Mouse (Mus musculus): ENCODE measurements around the gene Cfap97d2.

The Cfap97d2 gene

DNA sequence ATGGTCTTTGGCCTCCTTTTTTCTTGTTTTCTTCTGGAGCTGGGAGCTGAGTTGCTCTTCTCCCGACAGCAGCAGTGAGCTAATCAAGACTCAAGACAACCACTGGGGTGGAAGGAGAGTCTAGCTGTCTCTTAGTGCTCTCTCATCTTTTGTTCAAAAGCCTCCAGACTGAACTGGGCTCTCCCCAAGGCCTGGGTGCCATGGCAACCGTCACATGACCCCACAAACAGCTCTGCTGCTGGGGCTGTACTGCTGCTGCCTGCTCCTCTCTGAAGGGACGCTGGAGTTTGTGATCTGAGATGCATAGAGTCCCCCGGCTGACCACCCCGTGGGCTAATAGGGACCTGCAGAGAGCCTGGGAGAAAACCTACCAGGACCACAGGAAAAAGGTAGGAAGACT is at the start of gene Cfap97d2:
Gene Cfap97d2, plus strand, starts transcription at position 222 of the 400 bp plus-strand sequence.
- DNase-seq (ENCODE audit: low spot score), result no peak

GRCm38 (mm10) chr8:13657479-13657878 is 48.2 kb upstream of the Cfap97d2 start:
- no peak for DNase-seq (ENCODE audit: low spot score)

GRCm38 (mm10) chr8:13660323-13660722 is 45.4 kb upstream of the Cfap97d2 start:
- no peak for DNase-seq (ENCODE audit: low spot score)

DNA sequence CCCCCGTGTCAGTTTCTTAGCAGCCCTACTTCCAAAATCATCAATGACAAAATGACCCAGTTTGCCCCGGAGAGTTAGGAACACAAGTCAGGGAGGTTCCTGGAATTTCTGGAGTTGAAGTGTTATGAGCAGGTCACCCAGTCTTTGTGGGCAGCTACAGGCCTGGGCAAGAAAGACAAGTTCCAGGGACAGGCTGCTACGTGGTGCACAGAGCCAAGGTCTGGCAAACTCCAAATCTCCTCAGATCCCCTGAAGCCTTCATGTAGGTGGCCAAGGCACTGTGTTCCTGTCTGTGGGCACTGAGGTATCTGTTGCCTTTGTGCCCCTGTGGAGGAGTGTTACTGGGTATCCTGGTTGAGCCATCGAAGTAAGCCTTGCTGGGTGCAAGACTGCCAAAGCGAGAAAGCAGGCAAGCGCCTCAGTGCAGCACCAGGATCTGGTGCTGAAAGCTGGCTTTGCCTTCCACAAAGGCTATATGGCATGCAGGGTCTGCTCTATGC is 40.9 kb upstream of the Cfap97d2 start:
- DNase-seq (ENCODE audit: low spot score), result no peak

- no peak for DNase-seq (ENCODE audit: low spot score)
Measured at GRCm38 (mm10) chr8:13665538-13665937, 40.2 kb upstream of the Cfap97d2 start.

GRCm38 (mm10) chr8:13665944-13666343 is 39.7 kb upstream of the Cfap97d2 start:
- DNase-seq (ENCODE audit: low spot score), result no peak

DNA sequence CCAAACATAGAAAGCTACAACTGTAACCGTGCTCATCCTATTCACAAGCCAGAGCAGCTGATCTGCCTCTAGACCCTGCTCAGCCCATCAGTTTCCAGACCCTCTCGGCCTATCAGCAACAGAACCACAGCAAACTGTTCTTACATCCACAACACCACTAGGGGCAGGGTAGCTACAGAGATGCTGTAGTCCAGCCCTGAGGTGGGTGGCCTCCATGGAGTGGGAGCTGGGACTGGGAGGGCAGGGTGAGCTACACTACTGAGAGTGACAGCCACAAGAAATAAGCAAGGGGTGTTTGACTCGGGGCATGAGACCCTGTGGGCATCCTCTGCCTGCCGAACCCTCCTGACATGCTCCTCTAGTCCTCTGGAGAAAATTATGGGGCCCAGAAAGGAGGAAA is 37.8 kb upstream of the Cfap97d2 start:
- no peak for DNase-seq (ENCODE audit: low spot score)

- DNase-seq (ENCODE audit: low spot score), result no peak
Measured at GRCm38 (mm10) chr8:13668367-13668766, 37.3 kb upstream of the Cfap97d2 start.

GRCm38 (mm10) chr8:13670011-13670471 is 35.6 kb upstream of the Cfap97d2 start:
- no peak for DNase-seq (ENCODE audit: low spot score)

GRCm38 (mm10) chr8:13671246-13672003 is 34.3 kb upstream of the Cfap97d2 start:
- peak; percentile 34 for DNase-seq (ENCODE audit: low spot score)

DNA sequence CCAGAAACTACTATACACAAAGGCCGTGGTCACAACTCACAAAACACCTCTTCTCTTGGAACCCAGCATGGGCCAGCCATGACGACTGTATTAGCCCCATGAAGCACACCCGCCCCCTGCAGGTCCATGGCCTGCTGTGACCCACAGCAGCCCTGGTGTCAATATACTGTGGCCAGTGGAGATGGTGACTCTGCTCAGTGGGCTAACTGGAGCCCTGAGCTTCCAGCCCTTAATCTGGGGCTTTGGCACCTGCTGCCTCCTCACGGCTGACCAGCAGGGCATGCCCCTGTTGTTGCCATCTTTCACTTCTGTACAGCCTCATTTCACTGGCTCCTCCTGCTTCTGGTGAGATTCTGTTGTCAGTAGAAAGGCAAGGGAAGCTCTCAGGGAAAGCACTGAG is 32.5 kb upstream of the Cfap97d2 start:
- no peak for DNase-seq (ENCODE audit: low spot score)

DNA sequence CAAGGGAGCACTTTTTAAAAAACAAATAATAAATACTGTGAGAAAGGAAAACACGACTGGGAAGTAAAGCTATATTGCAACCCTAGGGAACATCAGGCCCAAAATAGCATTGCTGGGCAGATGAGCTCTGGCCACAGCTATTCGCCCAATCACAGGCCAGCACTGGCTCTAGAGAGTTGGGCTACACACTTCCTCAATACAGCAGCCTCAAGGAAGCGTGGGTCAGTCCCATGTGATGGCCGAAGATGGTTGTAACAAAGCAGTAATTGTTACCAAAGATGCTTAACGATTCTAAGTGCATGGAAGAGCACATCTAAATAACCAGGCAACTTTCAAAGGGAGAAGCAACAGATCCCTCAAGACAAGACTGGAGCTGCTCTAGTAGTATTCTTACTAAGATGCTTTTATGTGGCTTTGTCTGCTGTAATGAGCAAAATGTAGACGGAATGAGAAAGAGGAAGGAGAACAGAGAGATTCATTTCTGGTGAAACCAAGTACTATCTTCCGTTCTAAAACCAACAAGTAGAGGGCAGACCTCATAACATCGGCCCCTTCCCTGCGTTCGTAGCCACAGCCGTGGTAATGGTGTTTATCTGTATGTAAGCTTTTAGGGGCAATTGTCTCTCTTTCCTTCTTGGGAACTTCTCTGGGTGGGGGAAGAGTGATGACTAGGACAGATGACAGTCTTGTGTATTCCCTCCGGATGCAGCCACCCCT is 31.2 kb upstream of the Cfap97d2 start:
- DNase-seq (ENCODE audit: low spot score), result no peak

GRCm38 (mm10) chr8:13675121-13675520 is 30.6 kb upstream of the Cfap97d2 start:
- no peak for DNase-seq (ENCODE audit: low spot score)

- DNase-seq (ENCODE audit: low spot score), result no peak
Measured at GRCm38 (mm10) chr8:13675524-13675923, 30.2 kb upstream of the Cfap97d2 start.

DNA sequence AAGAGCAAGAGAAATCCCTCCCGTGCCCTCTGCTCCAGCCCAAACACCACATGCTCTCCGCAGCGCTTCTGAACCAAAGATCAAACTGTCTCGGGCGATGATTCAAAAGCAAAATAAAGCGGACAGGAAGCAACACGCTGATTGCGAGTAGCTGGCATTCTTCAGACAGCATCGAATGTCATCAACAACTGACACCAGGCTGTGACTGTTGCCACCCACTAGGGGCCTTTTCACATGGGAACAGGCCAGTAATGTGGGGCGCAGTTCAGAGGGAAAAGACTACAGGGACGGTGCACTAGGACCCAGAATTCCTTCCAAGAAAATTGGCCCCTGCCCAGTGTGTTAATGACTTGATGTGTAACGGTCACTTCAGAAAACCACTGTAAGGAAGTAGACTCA is 29.4 kb upstream of the Cfap97d2 start:
- DNase-seq (ENCODE audit: low spot score), result no peak

DNA sequence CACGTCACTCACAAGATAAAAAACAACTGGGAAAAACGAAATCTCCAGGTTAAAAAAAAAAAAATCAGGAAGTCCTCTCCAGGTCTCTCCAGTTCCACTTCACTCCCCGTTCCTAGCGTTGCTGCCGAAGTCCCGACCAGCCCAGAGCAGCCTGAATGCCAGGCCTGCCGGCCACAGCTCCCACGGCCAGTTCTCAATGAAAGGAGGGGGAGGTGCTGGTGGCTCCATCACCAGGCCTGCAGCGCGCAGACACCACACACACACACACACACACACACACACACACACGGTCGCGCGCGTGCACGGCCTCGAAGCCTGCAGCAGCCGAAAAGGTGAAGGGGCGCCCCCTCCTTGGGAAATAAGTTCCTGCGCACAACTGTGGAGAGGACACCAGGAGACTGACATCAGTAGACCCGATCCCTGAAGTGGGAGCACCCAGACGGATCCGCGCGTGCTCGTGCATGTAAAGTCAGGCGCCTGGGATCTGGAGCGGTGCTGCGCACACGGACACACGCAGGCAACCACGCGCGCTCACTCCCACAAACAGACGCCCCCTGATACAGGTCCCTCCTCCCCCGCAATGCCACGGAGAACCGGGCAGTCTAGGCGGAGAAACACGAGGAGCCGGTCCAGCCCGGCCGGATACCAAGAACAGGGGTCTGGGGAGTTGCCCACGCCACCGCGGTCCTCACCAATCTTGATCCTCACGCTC is 28.8 kb upstream of the Cfap97d2 start:
- DNase-seq (ENCODE audit: low spot score), result peak; percentile 34

GRCm38 (mm10) chr8:13677413-13677883 is 28.2 kb upstream of the Cfap97d2 start, which contains the start of gene Rasa3:
Gene Rasa3 (minus strand): TSS chr8:13677603.
- peak; percentile 93 for DNase-seq (ENCODE audit: low spot score)

GRCm38 (mm10) chr8:13678182-13678581 is 27.5 kb upstream of the Cfap97d2 start:
- DNase-seq (ENCODE audit: low spot score), result peak; percentile 31

- no peak for DNase-seq (ENCODE audit: low spot score)
Measured at GRCm38 (mm10) chr8:13684131-13684530, 21.6 kb upstream of the Cfap97d2 start.

- no peak for DNase-seq (ENCODE audit: low spot score)
Measured at GRCm38 (mm10) chr8:13685674-13686314, 19.9 kb upstream of the Cfap97d2 start.

DNA sequence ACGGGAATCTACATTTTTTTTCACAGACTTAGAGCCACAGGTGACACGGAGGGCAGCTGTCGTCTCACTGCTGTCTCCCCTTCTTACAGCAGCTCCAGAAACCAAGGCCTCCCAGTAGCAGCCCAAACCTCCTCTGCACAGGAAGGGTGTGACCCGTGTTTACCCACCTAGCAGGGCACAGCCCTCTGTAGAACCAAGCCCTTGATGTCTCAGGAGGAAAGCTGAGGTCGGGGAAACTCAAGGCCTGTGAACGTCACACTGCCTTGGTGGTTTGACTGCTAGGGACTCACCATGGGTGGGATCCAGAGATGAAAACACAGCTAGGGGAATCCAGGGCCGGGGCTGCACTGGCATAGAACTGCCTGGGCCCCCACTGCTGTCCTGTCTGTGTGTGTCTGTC is 19.3 kb upstream of the Cfap97d2 start:
- DNase-seq (ENCODE audit: low spot score), result no peak

Data from c-Kit-positive CD71-positive TER-119-positive erythroid progenitor cells, embryonic 14.5 days (primary cell).